Comparison of ENCODE assay signal across 24 mouse cellular contexts in the genomic region with DNA sequence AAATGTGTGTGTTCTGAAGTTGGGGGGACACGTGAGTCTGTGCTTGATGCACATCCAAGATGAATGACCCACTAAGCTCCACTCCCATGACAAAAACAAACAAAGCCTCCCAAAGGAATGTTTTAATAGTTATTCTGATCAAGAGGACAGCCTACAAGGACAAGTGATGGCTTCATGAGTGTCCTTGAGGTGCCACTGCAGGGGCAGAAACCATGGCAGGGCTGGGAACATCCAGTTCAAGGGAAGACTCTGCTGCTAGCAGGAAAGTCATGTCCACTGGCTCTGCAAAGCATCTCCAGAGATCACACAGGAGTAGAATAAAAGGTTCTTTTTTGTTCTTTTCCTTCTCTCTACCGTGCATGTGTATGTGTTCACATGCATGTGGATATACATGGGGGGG.
"Had no signal": no experiment of that assay in that cellular context is flagged by ENCODE, and none has a peak within 500 bp of the region (broad histone marks: within the 10 kb centered on the region; RNA-seq: fewer than 3 reads in every experiment).

No protein-coding gene starts in this region.

- H3K36me3 ChIP-seq: hindbrain, embryonic 13.5 days; hindbrain, embryonic 15.5 days; kidney, embryonic 15.5 days; limb, embryonic 10.5 days; limb, embryonic 12.5 days; liver, embryonic 13.5 days; liver, embryonic 15.5 days had no signal

- H3K4me2 ChIP-seq: heart, embryonic 11.5 days; hindbrain, embryonic 13.5 days; hindbrain, embryonic 15.5 days; kidney, embryonic 15.5 days; limb, embryonic 12.5 days; liver, embryonic 11.5 days; liver, embryonic 13.5 days; liver, embryonic 15.5 days had no signal

- H3K9ac ChIP-seq: hindbrain, embryonic 13.5 days; hindbrain, embryonic 15.5 days; kidney, embryonic 15.5 days; limb, embryonic 12.5 days; liver, embryonic 13.5 days; liver, embryonic 15.5 days had no signal

- H3K27ac ChIP-seq: heart, adult 2 months; hindbrain, embryonic 13.5 days; hindbrain, embryonic 15.5 days; hindbrain, postnatal 0 days; kidney, embryonic 15.5 days; kidney, postnatal 0 days; limb, embryonic 10.5 days; limb, embryonic 12.5 days; liver, embryonic 13.5 days; liver, embryonic 15.5 days had no signal

- H3K9me3 ChIP-seq: hindbrain, embryonic 13.5 days; hindbrain, embryonic 15.5 days; kidney, embryonic 15.5 days; limb, embryonic 10.5 days; liver, embryonic 13.5 days; liver, embryonic 15.5 days had no signal

- H3K4me1 ChIP-seq: hindbrain, embryonic 15.5 days; liver, embryonic 13.5 days; liver, embryonic 15.5 days had no signal

- ATAC-seq: hindbrain, postnatal 0 days; intestine, embryonic 16.5 days had no signal

- DNase-seq: gastrocnemius, postnatal 14 days; gastrocnemius, postnatal 36 days; heart, adult 11 months; kidney, adult 11 months; kidney, adult 2 months; kidney, adult 9 months; kidney, postnatal 14 days; kidney, postnatal 36 days; layer of hippocampus, adult 9-11 months; layer of hippocampus, postnatal 36 days; liver; liver, embryonic 13.5 days had no signal

- H3K4me3 ChIP-seq: heart, adult 2 months; hindbrain, embryonic 13.5 days; hindbrain, embryonic 15.5 days; kidney, embryonic 15.5 days; limb, embryonic 10.5 days; limb, embryonic 12.5 days; liver, embryonic 13.5 days; liver, embryonic 15.5 days had no signal

- H3K27me3 ChIP-seq: hindbrain, embryonic 13.5 days; hindbrain, embryonic 15.5 days; kidney, embryonic 15.5 days; liver, embryonic 13.5 days; liver, embryonic 15.5 days had no signal
